In the genomic region with DNA sequence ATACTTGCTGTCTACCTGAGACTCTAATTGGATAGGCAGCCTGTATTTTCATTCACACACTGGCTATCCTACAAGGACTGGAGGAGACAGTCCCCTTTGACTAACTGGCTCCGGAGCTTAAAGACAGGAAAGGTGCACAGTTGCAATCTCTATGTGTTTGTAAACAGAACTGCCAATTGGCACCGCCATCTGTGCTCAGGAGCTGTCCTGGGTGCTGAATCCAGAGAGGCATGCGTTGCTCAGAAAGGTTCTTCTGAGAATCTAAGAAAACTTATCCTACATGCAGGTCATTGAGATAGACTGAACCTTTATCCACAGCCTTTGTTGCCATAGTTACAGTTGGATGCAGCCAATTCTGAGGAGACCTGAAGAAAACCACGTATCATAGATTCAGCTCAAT, we compare ENCODE assay signal across 7 mouse cellular contexts. TPM values are rescaled to one million over a fixed set of nuclear protein-coding genes. Genes with fewer than 3 reads are reported as not detected.
A peak's percentile ranks its signal among the peaks of the same experiment; 100 is the strongest.
DNase-seq lines count a peak whose midpoint lies in the region; ATAC-seq and TF ChIP-seq lines count a peak whose summit lies in the region.

No protein-coding gene starts in this region.

- no peak for ATAC-seq in erythroblast, adult 5-6 weeks (replicated peaks; ENCODE audit: low FRiP score, poor library complexity, severe bottlenecking)

- H3K4me1 ChIP-seq in limb, embryonic 10.5 days = peaks cover 12% of the 10 kb centered on the region; the same call in 1 of the 2 replicates

- 36% methylated on average over 4 of the region's 4 CpGs for WGBS in limb, embryonic 10.5 days

- H3K36me3 ChIP-seq in limb, embryonic 10.5 days = no peaks in the 10 kb centered on the region

- H3K27me3 ChIP-seq in limb, embryonic 10.5 days (ENCODE audit: low read depth, poor library complexity, severe bottlenecking) = no peaks in the 10 kb centered on the region

- no peak for TF ChIP-seq CTCF in layer of hippocampus, adult 2 months (conservative IDR thresholded peaks at IDR 0.05)

- no peak for DNase-seq in layer of hippocampus, adult 2 months (ENCODE audit: low spot score in 2 of 2)
- no peak for DNase-seq in layer of hippocampus, adult 9-10 months (ENCODE audit: low spot score)
- DNase-seq in Muller cell, postnatal 12 days (ENCODE audit: inconsistent ontology term) = peak; percentile 32
- DNase-seq in adrenal gland, postnatal 14 days = peak; percentile 80
- peak; percentile 83 for DNase-seq in limb, embryonic 10.5 days (ENCODE audit: low spot score)
- DNase-seq in urinary bladder, adult 2 months (ENCODE audit: low spot score) = no peak

- H3K27ac ChIP-seq in layer of hippocampus, adult 2 months = 0 out of 2 replicates have a peak overlapping the region, but pooled peaks have one; percentile 61
- H3K27ac ChIP-seq in limb, embryonic 10.5 days = no peak overlapping the region

- H3K9me3 ChIP-seq in limb, embryonic 10.5 days (replicated peaks) = no peaks in the 10 kb centered on the region

- no peak overlapping the region for H3K4me3 ChIP-seq in layer of hippocampus, adult 2 months
- H3K4me3 ChIP-seq in limb, embryonic 10.5 days = no peak overlapping the region

RNA-seq across cellular contexts. Expression of gene Nphp4, which starts 52.2 kb away (rescaled TPM):
- total RNA-seq in layer of hippocampus, adult 2 months (2021) = 10 to 100 TPM; 28.3 to 29.7 TPM
- 3.3 and 3.9 TPM in 2 replicates for total RNA-seq in adrenal gland, postnatal 14 days (2021)
- polyA plus RNA-seq in limb, embryonic 10.5 days (2016; fragmentation: Nextera tagmentation; extraction: Ambion mirVana) = 2.8 and 3.8 TPM in 2 replicates
- total RNA-seq in erythroblast, adult 5-6 weeks (2015; ENCODE audit: low replicate concordance) = not detected in 2 replicates
- 0.34 TPM in 1 of 2 replicates, not detected in the other for total RNA-seq in erythroblast, adult 5-6 weeks (2017; ENCODE audit: low replicate concordance)
- polyA plus RNA-seq in urinary bladder, adult 2 months (2012; rRNA removed) = 1.2 and 1.6 TPM in 2 replicates

RNA-seq across cellular contexts. Expression of gene Kcnab2, which starts 53.3 kb away (rescaled TPM):
- 100 to 1,000 TPM; 740 to 785 TPM for total RNA-seq in layer of hippocampus, adult 2 months (2021)
- total RNA-seq in adrenal gland, postnatal 14 days (2021) = 6.2 and 15.7 TPM in 2 replicates
- polyA plus RNA-seq in limb, embryonic 10.5 days (2016; fragmentation: Nextera tagmentation; extraction: Ambion mirVana) = 3.9 and 5.2 TPM in 2 replicates
- 9.2 and 13.6 TPM in 2 replicates for total RNA-seq in erythroblast, adult 5-6 weeks (2015; ENCODE audit: low replicate concordance)
- total RNA-seq in erythroblast, adult 5-6 weeks (2017; ENCODE audit: low replicate concordance) = 7.4 and 12.1 TPM in 2 replicates
- 1.8 and 2.7 TPM in 2 replicates for polyA plus RNA-seq in urinary bladder, adult 2 months (2012; rRNA removed)

Comparison
In these comparisons a context has a peak if more than half of its experiments do, and no peak if none do; other contexts are left out.
1. DNase-seq: peak in Muller cell, postnatal 12 days (single experiment), adrenal gland, postnatal 14 days (single experiment) and limb, embryonic 10.5 days (single experiment); none in layer of hippocampus, adult 2 months (0 of 2), layer of hippocampus, adult 9-10 months (single experiment) and urinary bladder, adult 2 months (single experiment).
2. RNA of gene Kcnab2, which starts 53.3 kb away (total RNA-seq): 740 to 785 TPM in layer of hippocampus, adult 2 months; 7.4 to 13.6 TPM in erythroblast, adult 5-6 weeks and 6.2 to 15.7 TPM in adrenal gland, postnatal 14 days; every median in the first group is over 10 times any median in the second.